Mouse (Mus musculus) embryonic facial prominence, embryonic 14.5 days (tissue): ENCODE data around the gene Pik3r2. TPM values are rescaled to one million over a fixed set of nuclear protein-coding genes. Genes with fewer than 3 reads are reported as not detected.
A peak's percentile ranks its signal among the peaks of the same experiment; 100 is the strongest.

Experiments
- ATAC-seq: fragments of 200-750 bp; cut with Nextera tagmentation; 2 replicates; pipeline ENCODE4 v1.8.0; 2017; ENCODE audit warnings: low read depth, moderate number of reproducible peaks, moderate TSS enrichment
- DNase-seq: peaks from one replicate; pipeline ENCODE4 v3.0.0-alpha.2; 2015; ENCODE audit warnings: low spot score
- H3K27ac ChIP-seq: fragments of 300-500 bp; sonication (generic); replicated peaks from 2 replicates; pipeline ENCODE4 v1.5.1; 2014; ENCODE audit warnings: low read depth, mild to moderate bottlenecking, low read length, moderate library complexity
- H3K27me3 ChIP-seq: fragments of 300-500 bp; sonication (generic); replicated peaks from 2 replicates; pipeline ENCODE4 v1.6.1; 2014; ENCODE audit warnings: low read length; ENCODE audit not compliant: control insufficient read depth, insufficient read depth
- H3K36me3 ChIP-seq: fragments of 300-500 bp; sonication (generic); 2 replicates; pipeline ENCODE4 v1.6.1; 2014; ENCODE audit warnings: low read length, mixed read lengths; ENCODE audit not compliant: control insufficient read depth, insufficient read depth
- H3K4me1 ChIP-seq: fragments of 300-500 bp; sonication (generic); 2 replicates; pipeline ENCODE4 v1.6.1; 2014; ENCODE audit warnings: antibody characterized with exemption, low read length; ENCODE audit not compliant: control insufficient read depth, insufficient read depth
- H3K4me2 ChIP-seq: fragments of 300-500 bp; sonication (generic); 2 replicates; pipeline ENCODE4 v1.6.1; 2014; ENCODE audit warnings: low read depth, mild to moderate bottlenecking, low read length, moderate library complexity, mixed read lengths
- H3K4me3 ChIP-seq: fragments of 300-500 bp; sonication (generic); 2 replicates; pipeline ENCODE4 v1.5.1; 2014; ENCODE audit warnings: low read depth, mild to moderate bottlenecking, low read length
- H3K9ac ChIP-seq: fragments of 300-500 bp; sonication (generic); 2 replicates; pipeline ENCODE4 v1.6.1; 2014; ENCODE audit warnings: low read depth, mild to moderate bottlenecking, low read length, moderate library complexity, mixed read lengths
- H3K9me3 ChIP-seq: fragments of 300-500 bp; sonication (generic); 2 replicates; pipeline ENCODE4 v1.6.1; 2016; ENCODE audit warnings: low read length; ENCODE audit not compliant: control insufficient read depth
- WGBS: fragments of 180-500 bp; shearing (Covaris S2); extraction: QIAGEN DNeasy Blood & Tissue Kit; methylation state at CpG from one replicate; pipeline ENCODE4 v1.1.7; 2014; 5-methylcytosine and 5-hydroxymethylcytosine counted together
- polyA plus RNA-seq: library from polyadenylated mRNA; unstranded; fragments of >200 nt; fragmentation: Nextera tagmentation; extraction: Ambion mirVana; gene quantifications from 2 replicates; pipeline ENCODE4 v1.2.1, GENCODE M21; 2014

The Pik3r2 gene
- polyA plus RNA-seq, 1 experiment from 2014 or later = 61.5 TPM

GRCm38 (mm10) chr8:70803761-70804480 is 27.4 kb upstream of the Pik3r2 start:
- Histone ChIP-seq H3K27me3 (peaks cover 28% of the 10 kb centered on the region), H3K4me2 (peak overlapping the region; percentile 69), H3K9ac (peak overlapping the region; percentile 50), H3K4me1 (0 out of 2 replicates have a peak, but pooled peaks cover 8% of the 10 kb centered on the region), H3K36me3 (no peaks in the 10 kb centered on the region), H3K9me3 (no peaks in the 10 kb centered on the region), H3K27ac (no peak overlapping the region), H3K4me3 (peak overlapping the region; percentile 44)
- WGBS = 2% methylated on average over 36 of the region's 47 CpGs
- ATAC-seq = peak; percentile 27; the same call in 1 of the 2 replicates
- DNase-seq = no peak

- Histone ChIP-seq H3K27ac (no peak overlapping the region), H3K9me3 (no peaks in the 10 kb centered on the region), H3K27me3 (peaks cover 37% of the 10 kb centered on the region), H3K4me2 (no peak overlapping the region), H3K36me3 (no peaks in the 10 kb centered on the region), H3K4me1 (peaks cover 13% of the 10 kb centered on the region; the same call in 1 of the 2 replicates), H3K4me3 (no peak overlapping the region), H3K9ac (no peak overlapping the region)
- 59% methylated on average over 11 of the region's 11 CpGs for WGBS
- ATAC-seq (no peak), DNase-seq (no peak)
Measured at GRCm38 (mm10) chr8:70802786-70803510, 26.4 kb upstream of the Pik3r2 start.

GRCm38 (mm10) chr8:70801830-70802229 is 25.3 kb upstream of the Pik3r2 start:
- peaks cover 41% of the 10 kb centered on the region for H3K27me3 ChIP-seq
- 91% methylated on average over 1 of the region's 1 CpGs for WGBS

GRCm38 (mm10) chr8:70801156-70801555 is 24.6 kb upstream of the Pik3r2 start:
- no peaks in the 10 kb centered on the region for H3K9me3 ChIP-seq
- H3K4me3 ChIP-seq = no peak overlapping the region
- no peak overlapping the region for H3K4me2 ChIP-seq
- no peak overlapping the region for H3K9ac ChIP-seq
- peaks cover 41% of the 10 kb centered on the region for H3K27me3 ChIP-seq
- ATAC-seq (no peak), DNase-seq (no peak)
- WGBS = 53% methylated on average over 4 of the region's 15 CpGs
- H3K4me1 ChIP-seq = peaks cover 15% of the 10 kb centered on the region; the same call in 1 of the 2 replicates
- H3K36me3 ChIP-seq = no peaks in the 10 kb centered on the region
- H3K27ac ChIP-seq = no peak overlapping the region

More at GRCm38 (mm10) chr8:70801830-70802229, 25.3 kb upstream of the Pik3r2 start:
- Histone ChIP-seq H3K9me3 (no peaks in the 10 kb centered on the region), H3K4me2 (no peak overlapping the region), H3K4me3 (no peak overlapping the region), H3K4me1 (peaks cover 15% of the 10 kb centered on the region; the same call in 1 of the 2 replicates), H3K36me3 (no peaks in the 10 kb centered on the region), H3K9ac (no peak overlapping the region), H3K27ac (no peak overlapping the region)
- ATAC-seq (no peak), DNase-seq (no peak)

GRCm38 (mm10) chr8:70800648-70801047 is 24.1 kb upstream of the Pik3r2 start:
- H3K9ac ChIP-seq = no peak overlapping the region
- H3K4me3 ChIP-seq = no peak overlapping the region
- no peak overlapping the region for H3K4me2 ChIP-seq
- no peaks in the 10 kb centered on the region for H3K36me3 ChIP-seq
- H3K27me3 ChIP-seq = peaks cover 41% of the 10 kb centered on the region
- H3K9me3 ChIP-seq = no peaks in the 10 kb centered on the region
- no peak overlapping the region for H3K27ac ChIP-seq
- 57% methylated on average over 10 of the region's 10 CpGs for WGBS
- no peak for ATAC-seq
- H3K4me1 ChIP-seq = peaks cover 15% of the 10 kb centered on the region; the same call in 1 of the 2 replicates
- no peak for DNase-seq

GRCm38 (mm10) chr8:70798281-70798680 is 21.8 kb upstream of the Pik3r2 start:
- H3K27ac ChIP-seq = no peak overlapping the region
- H3K27me3 ChIP-seq = peaks cover 30% of the 10 kb centered on the region
- peaks cover 6% of the 10 kb centered on the region; the same call in 1 of the 2 replicates for H3K4me1 ChIP-seq
- WGBS = 16% methylated on average over 15 of the region's 15 CpGs
- no peaks in the 10 kb centered on the region for H3K36me3 ChIP-seq
- DNase-seq (no peak), ATAC-seq (no peak)
- no peaks in the 10 kb centered on the region for H3K9me3 ChIP-seq
- peak overlapping the region; percentile 59 for H3K4me3 ChIP-seq
- H3K9ac ChIP-seq = no peak overlapping the region
- H3K4me2 ChIP-seq = peak overlapping the region; percentile 80

GRCm38 (mm10) chr8:70797081-70798070 is 20.9 kb upstream of the Pik3r2 start:
- Histone ChIP-seq H3K9ac (peak overlapping the region; percentile 65), H3K9me3 (no peaks in the 10 kb centered on the region), H3K27me3 (peaks cover 30% of the 10 kb centered on the region), H3K4me2 (peak overlapping the region; percentile 80), H3K27ac (no peak overlapping the region), H3K4me3 (peak overlapping the region; percentile 59), H3K36me3 (no peaks in the 10 kb centered on the region), H3K4me1 (peaks cover 13% of the 10 kb centered on the region)
- under 1% methylated on average over 26 of the region's 57 CpGs for WGBS
- DNase-seq (peak; percentile 98), ATAC-seq (peak; percentile 88)
